Mouse (Mus musculus): ENCODE measurements at regions not wholly inside any gene's neighbourhood (a gene's known extent, or its start where the extent isn't known, plus 50 kb on each side); places are given as distances from the start of the nearest gene placed in this dataset.

GRCm38 (mm10) chr14:62171256-62172047, 120.9 kb upstream of the Rnaseh2b start:
- peaks cover 5% of the 10 kb centered on the region for H3K4me1 ChIP-seq (replicated peaks; ENCODE audit: control insufficient read depth, insufficient read depth, low read length)
- DNase-seq: no peak
- WGBS: 94% methylated on average over 15 of the region's 15 CpGs

DNA sequence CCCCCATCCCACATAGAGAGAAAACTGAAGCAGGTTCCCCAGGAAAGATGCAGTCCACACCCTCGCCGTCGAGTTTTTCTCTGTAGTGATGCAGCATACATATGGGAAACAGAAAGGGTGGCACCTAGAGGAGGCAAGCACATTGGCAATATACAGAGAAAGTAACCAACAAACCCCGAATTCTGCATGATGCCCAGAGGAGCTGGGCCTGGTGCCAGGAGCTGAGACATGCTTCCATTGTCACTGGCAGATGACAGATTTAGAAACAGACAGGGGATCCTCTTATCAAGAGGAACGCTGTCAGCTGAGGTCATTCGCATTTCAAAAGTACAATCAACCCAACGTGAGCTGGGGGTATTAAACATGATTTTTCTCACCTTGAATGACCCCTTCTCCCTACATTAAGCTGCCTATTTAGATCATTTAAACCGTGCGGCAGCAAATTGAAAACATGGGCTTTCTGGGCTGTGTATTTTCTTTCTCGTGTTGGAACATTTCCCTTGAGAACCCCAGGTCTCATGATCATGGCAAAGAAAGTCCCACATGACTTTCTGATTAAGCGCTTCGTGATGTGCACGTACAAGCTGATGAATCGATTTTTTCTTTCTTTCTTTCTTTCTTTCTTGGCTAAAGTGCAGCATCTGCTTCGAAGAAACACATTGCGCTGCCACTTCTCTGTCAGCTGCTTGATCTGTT, 118.4 kb upstream of the Rnaseh2b start:
- Histone ChIP-seq H3K4me1 (replicated peaks; ENCODE audit: control insufficient read depth, insufficient read depth, low read length) (peaks cover 5% of the 10 kb centered on the region), H3K4me3 (ENCODE audit: control insufficient read depth, insufficient read depth, low read length) (no peak overlapping the region), H3K27ac (ENCODE audit: control insufficient read depth, insufficient read depth, low read length) (no peak overlapping the region), H3K27me3 (ENCODE audit: control insufficient read depth, insufficient read depth, low read length) (no peaks in the 10 kb centered on the region), H3K36me3 (ENCODE audit: control insufficient read depth, insufficient read depth, low read length) (no peaks in the 10 kb centered on the region)
- 67% methylated on average over 16 of the region's 16 CpGs for WGBS
- no peak for DNase-seq
- TF ChIP-seq POLR2A (IDR thresholded peaks at IDR 0.05; ENCODE audit: control insufficient read depth, extremely low read depth, insufficient read depth, low read length, poor library complexity) (no peak), CTCF (IDR thresholded peaks at IDR 0.05; ENCODE audit: borderline replicate concordance, control insufficient read depth, extremely low read depth, insufficient read depth, low read length, poor library complexity) (no peak)

More at GRCm38 (mm10) chr14:62171256-62172047, 120.9 kb upstream of the Rnaseh2b start:
- no peaks in the 10 kb centered on the region for H3K27me3 ChIP-seq (ENCODE audit: control insufficient read depth, insufficient read depth, low read length)
- TF ChIP-seq POLR2A (IDR thresholded peaks at IDR 0.05; ENCODE audit: control insufficient read depth, extremely low read depth, insufficient read depth, low read length, poor library complexity): no peak
- TF ChIP-seq CTCF (IDR thresholded peaks at IDR 0.05; ENCODE audit: borderline replicate concordance, control insufficient read depth, extremely low read depth, insufficient read depth, low read length, poor library complexity): no peak
- H3K27ac ChIP-seq (ENCODE audit: control insufficient read depth, insufficient read depth, low read length): no peak overlapping the region
- H3K36me3 ChIP-seq (ENCODE audit: control insufficient read depth, insufficient read depth, low read length): no peaks in the 10 kb centered on the region
- no peak overlapping the region for H3K4me3 ChIP-seq (ENCODE audit: control insufficient read depth, insufficient read depth, low read length)

- WGBS: 23% methylated on average over 12 of the region's 12 CpGs
- no peaks in the 10 kb centered on the region for H3K36me3 ChIP-seq (ENCODE audit: control insufficient read depth, insufficient read depth, low read length)
Measured at GRCm38 (mm10) chr14:62175384-62176048, 116.9 kb upstream of the Rnaseh2b start.

GRCm38 (mm10) chr14:62177509-62177908, 114.9 kb upstream of the Rnaseh2b start:
- no peak overlapping the region for H3K27ac ChIP-seq (ENCODE audit: control insufficient read depth, insufficient read depth, low read length)
- 96% methylated on average over 5 of the region's 5 CpGs for WGBS
- H3K27me3 ChIP-seq (ENCODE audit: control insufficient read depth, insufficient read depth, low read length): no peaks in the 10 kb centered on the region
- H3K36me3 ChIP-seq (ENCODE audit: control insufficient read depth, insufficient read depth, low read length): no peaks in the 10 kb centered on the region
- H3K4me1 ChIP-seq (replicated peaks; ENCODE audit: control insufficient read depth, insufficient read depth, low read length): peaks cover 5% of the 10 kb centered on the region
- TF ChIP-seq CTCF (IDR thresholded peaks at IDR 0.05; ENCODE audit: borderline replicate concordance, control insufficient read depth, extremely low read depth, insufficient read depth, low read length, poor library complexity) (no peak), POLR2A (IDR thresholded peaks at IDR 0.05; ENCODE audit: control insufficient read depth, extremely low read depth, insufficient read depth, low read length, poor library complexity) (no peak)
- H3K4me3 ChIP-seq (ENCODE audit: control insufficient read depth, insufficient read depth, low read length): no peak overlapping the region
- DNase-seq: no peak

More at GRCm38 (mm10) chr14:62175384-62176048, 116.9 kb upstream of the Rnaseh2b start:
- TF ChIP-seq POLR2A (IDR thresholded peaks at IDR 0.05; ENCODE audit: control insufficient read depth, extremely low read depth, insufficient read depth, low read length, poor library complexity) (no peak), CTCF (IDR thresholded peaks at IDR 0.05; ENCODE audit: borderline replicate concordance, control insufficient read depth, extremely low read depth, insufficient read depth, low read length, poor library complexity) (no peak)
- peak; percentile 9 for DNase-seq
- Histone ChIP-seq H3K4me1 (replicated peaks; ENCODE audit: control insufficient read depth, insufficient read depth, low read length) (peaks cover 5% of the 10 kb centered on the region), H3K4me3 (ENCODE audit: control insufficient read depth, insufficient read depth, low read length) (no peak overlapping the region), H3K27me3 (ENCODE audit: control insufficient read depth, insufficient read depth, low read length) (no peaks in the 10 kb centered on the region), H3K27ac (ENCODE audit: control insufficient read depth, insufficient read depth, low read length) (no peak overlapping the region)

- Histone ChIP-seq H3K27me3 (ENCODE audit: control insufficient read depth, insufficient read depth, low read length) (no peaks in the 10 kb centered on the region), H3K4me1 (replicated peaks; ENCODE audit: control insufficient read depth, insufficient read depth, low read length) (no peaks in the 10 kb centered on the region), H3K4me3 (ENCODE audit: control insufficient read depth, insufficient read depth, low read length) (no peak overlapping the region), H3K27ac (ENCODE audit: control insufficient read depth, insufficient read depth, low read length) (no peak overlapping the region), H3K36me3 (ENCODE audit: control insufficient read depth, insufficient read depth, low read length) (no peaks in the 10 kb centered on the region)
- no peak for DNase-seq
- TF ChIP-seq POLR2A (IDR thresholded peaks at IDR 0.05; ENCODE audit: control insufficient read depth, extremely low read depth, insufficient read depth, low read length, poor library complexity) (no peak), CTCF (IDR thresholded peaks at IDR 0.05; ENCODE audit: borderline replicate concordance, control insufficient read depth, extremely low read depth, insufficient read depth, low read length, poor library complexity) (no peak)
- 67% methylated on average over 11 of the region's 11 CpGs for WGBS
Measured at GRCm38 (mm10) chr14:62187360-62187759, 105.0 kb upstream of the Rnaseh2b start.

- no peaks in the 10 kb centered on the region for H3K36me3 ChIP-seq (ENCODE audit: control insufficient read depth, insufficient read depth, low read length)
- no peak for TF ChIP-seq POLR2A (IDR thresholded peaks at IDR 0.05; ENCODE audit: control insufficient read depth, extremely low read depth, insufficient read depth, low read length, poor library complexity)
- no peak for TF ChIP-seq CTCF (IDR thresholded peaks at IDR 0.05; ENCODE audit: borderline replicate concordance, control insufficient read depth, extremely low read depth, insufficient read depth, low read length, poor library complexity)
- H3K4me1 ChIP-seq (replicated peaks; ENCODE audit: control insufficient read depth, insufficient read depth, low read length): no peaks in the 10 kb centered on the region
- WGBS: 87% methylated on average over 7 of the region's 7 CpGs
- no peak for DNase-seq
- H3K27me3 ChIP-seq (ENCODE audit: control insufficient read depth, insufficient read depth, low read length): no peaks in the 10 kb centered on the region
- H3K27ac ChIP-seq (ENCODE audit: control insufficient read depth, insufficient read depth, low read length): no peak overlapping the region
- H3K4me3 ChIP-seq (ENCODE audit: control insufficient read depth, insufficient read depth, low read length): no peak overlapping the region
Measured at GRCm38 (mm10) chr14:62188147-62188885, 104.1 kb upstream of the Rnaseh2b start.

Data from thymus, adult 2 months (tissue).